Mouse (Mus musculus) layer of hippocampus, postnatal 10 days (tissue): ENCODE measurements around the gene Phactr3. TPM values are rescaled to one million over a fixed set of nuclear protein-coding genes. Genes with fewer than 3 reads are reported as not detected.
"Not testable (repeated sequence)": the region's sequence is repeated elsewhere in the genome, so short reads cannot be mapped to it uniquely, and the experiment has no call there.

Experiments used
- DNase-seq, 2 experiments: peaks; one replicate each; pipeline ENCODE4 v3.0.0; 2021; ENCODE audit warnings: low spot score in 2 of 2
- total RNA-seq, 2 experiments: library from RNA; stranded (reverse); gene quantifications; 2 replicates each; pipeline ENCODE4 v1.2.3; 2021

Phactr3 gene
- total RNA-seq, 2 experiments from 2014 or later, result 113 to 115 TPM

GRCm38 (mm10) chr2:178324818-178325217, 206.0 kb downstream of the Phactr3 start:
- DNase-seq, result peak in 1 of 2 experiments; percentile 7

- peak in 1 of 2 experiments; percentile 10 for DNase-seq
These were observed 207.3 kb downstream of the Phactr3 start for GRCm38 (mm10) chr2:178326067-178326466.

- no peak for DNase-seq
These were observed 208.1 kb downstream of the Phactr3 start for GRCm38 (mm10) chr2:178326750-178327465.

- DNase-seq, result peak; percentile 76 to 83
These were observed 208.8 kb downstream of the Phactr3 start for GRCm38 (mm10) chr2:178327466-178328040.

- no peak for DNase-seq
These were observed 210.8 kb downstream of the Phactr3 start for GRCm38 (mm10) chr2:178329551-178329950.

- DNase-seq, result no peak
These were observed 211.2 kb downstream of the Phactr3 start for GRCm38 (mm10) chr2:178329986-178330385.

- no peak for DNase-seq
These were observed 219.1 kb downstream of the Phactr3 start for GRCm38 (mm10) chr2:178337878-178338277.

GRCm38 (mm10) chr2:178339044-178339443, 220.3 kb downstream of the Phactr3 start:
- DNase-seq, result no peak

GRCm38 (mm10) chr2:178342105-178342504, 223.3 kb downstream of the Phactr3 start:
- DNase-seq, result not testable (repeated sequence)

GRCm38 (mm10) chr2:178342597-178342996, 223.8 kb downstream of the Phactr3 start:
- no peak for DNase-seq

Other genes starting within 250 kb of the Phactr3 start
- gene Gm14327, start 221.9 kb upstream of the Phactr3 start, total RNA-seq, result 1 to 10 TPM; 6.4 to 8.4 TPM
- not detected for gene Zfp972, start 193.4 kb upstream of the Phactr3 start, total RNA-seq
- 10 to 100 TPM; 47.4 to 48.3 TPM for gene Gm14326, start 161.7 kb upstream of the Phactr3 start, total RNA-seq
- 10 to 100 TPM; 28.8 to 30.5 TPM for gene Zfp971, start 95.7 kb upstream of the Phactr3 start, total RNA-seq
- 10 to 100 TPM; 19.0 to 23.8 TPM for gene Zfp931, start 40.5 kb upstream of the Phactr3 start, total RNA-seq